Mouse (Mus musculus): Measurements from ENCODE around the gene Dst. TPM values are rescaled to one million over a fixed set of nuclear protein-coding genes. Genes with fewer than 3 reads are reported as not detected.
A peak's percentile ranks its signal among the peaks of the same experiment; 100 is the strongest.

Dst gene
- polyA plus RNA-seq, 1 experiment from 2014 or later, result 37.7 TPM

- Histone ChIP-seq H3K4me2 (no peak overlapping the region), H3K9ac (no peak overlapping the region), H3K27me3 (no peaks in the 10 kb centered on the region), H3K4me1 (replicated peaks) (peaks cover 18% of the 10 kb centered on the region), H3K4me3 (no peak overlapping the region), H3K36me3 (peaks cover 47% of the 10 kb centered on the region), H3K27ac (peak overlapping the region; percentile 58), H3K9me3 (no peaks in the 10 kb centered on the region)
- peak; percentile 53; the same call in 1 of the 2 replicates for ATAC-seq (ENCODE audit: low FRiP score)
- WGBS, result 23% methylated on average over 12 of the region's 12 CpGs
These were observed 275.4 kb downstream of the Dst start for GRCm38 (mm10) chr1:34183250-34183926.

DNA sequence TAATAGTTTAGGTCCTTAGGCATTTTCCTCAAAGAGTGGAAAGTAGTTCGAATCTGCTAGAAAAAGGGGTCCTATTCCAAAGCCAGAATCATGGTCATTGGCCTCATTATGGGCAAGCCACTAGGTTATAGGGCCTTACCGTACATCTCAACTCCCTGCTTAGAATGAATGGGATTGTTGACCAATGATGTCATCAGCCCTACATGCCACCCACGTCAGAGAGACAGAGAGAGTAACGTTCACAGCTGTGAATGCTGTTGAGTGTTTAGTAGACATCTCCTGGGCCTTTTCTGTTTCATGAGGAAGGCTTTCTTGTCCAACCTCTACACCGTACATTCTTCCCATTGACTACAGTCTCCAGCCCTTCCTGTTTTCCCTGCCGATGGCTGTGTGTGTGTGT, 276.2 kb downstream of the Dst start:
- H3K27me3 ChIP-seq, result no peaks in the 10 kb centered on the region

DNA sequence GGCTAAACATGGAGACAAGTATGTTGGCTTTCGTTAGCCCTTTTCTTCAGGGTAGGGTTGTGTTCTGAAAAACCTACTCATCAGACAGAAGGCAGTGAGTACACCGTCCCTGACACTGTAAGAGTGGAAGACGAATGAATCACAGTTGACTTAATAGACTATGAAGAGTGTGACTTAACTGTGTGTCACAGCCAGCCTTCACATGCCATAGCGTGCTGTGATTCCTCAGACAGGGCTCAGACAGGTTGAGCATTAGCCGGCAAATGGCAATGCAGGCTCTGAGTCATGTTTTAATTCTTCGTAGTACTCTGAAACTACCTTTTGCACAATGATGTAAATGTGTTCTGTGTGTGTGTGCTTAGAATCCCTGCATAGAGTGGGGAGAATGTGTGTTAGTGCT, 278.0 kb downstream of the Dst start:
- H3K9ac ChIP-seq, result no peak overlapping the region
- H3K36me3 ChIP-seq, result peaks cover 49% of the 10 kb centered on the region

More for the DNA sequence above, 276.2 kb downstream of the Dst start:
- Histone ChIP-seq H3K9me3 (no peaks in the 10 kb centered on the region), H3K9ac (no peak overlapping the region), H3K4me2 (no peak overlapping the region), H3K4me1 (replicated peaks) (peaks cover 22% of the 10 kb centered on the region), H3K27ac (no peak overlapping the region), H3K4me3 (no peak overlapping the region), H3K36me3 (peaks cover 47% of the 10 kb centered on the region)
- no peak for ATAC-seq (ENCODE audit: low FRiP score)
- 59% methylated on average over 6 of the region's 6 CpGs for WGBS

GRCm38 (mm10) chr1:34187501-34187900, 279.5 kb downstream of the Dst start:
- peaks cover 18% of the 10 kb centered on the region for H3K4me1 ChIP-seq (replicated peaks)
- H3K36me3 ChIP-seq, result peaks cover 57% of the 10 kb centered on the region
- no peak overlapping the region for H3K9ac ChIP-seq
- ATAC-seq (ENCODE audit: low FRiP score), result no peak
- no peak overlapping the region for H3K27ac ChIP-seq
- 83% methylated on average over 5 of the region's 5 CpGs for WGBS
- H3K4me3 ChIP-seq, result no peak overlapping the region
- H3K27me3 ChIP-seq, result no peaks in the 10 kb centered on the region
- H3K9me3 ChIP-seq, result no peaks in the 10 kb centered on the region
- H3K4me2 ChIP-seq, result no peak overlapping the region

More for the DNA sequence above, 278.0 kb downstream of the Dst start:
- peaks cover 22% of the 10 kb centered on the region for H3K4me1 ChIP-seq (replicated peaks)
- no peaks in the 10 kb centered on the region for H3K27me3 ChIP-seq
- WGBS, result 91% methylated on average over 6 of the region's 6 CpGs
- no peaks in the 10 kb centered on the region for H3K9me3 ChIP-seq
- H3K4me2 ChIP-seq, result no peak overlapping the region
- H3K27ac ChIP-seq, result no peak overlapping the region
- no peak overlapping the region for H3K4me3 ChIP-seq
- ATAC-seq (ENCODE audit: low FRiP score), result no peak

GRCm38 (mm10) chr1:34188721-34189236, 280.8 kb downstream of the Dst start:
- WGBS, result 89% methylated on average over 16 of the region's 16 CpGs
- Histone ChIP-seq H3K27me3 (no peaks in the 10 kb centered on the region), H3K27ac (peak overlapping the region; percentile 46; the same call in 1 of the 2 replicates), H3K4me3 (no peak overlapping the region), H3K4me2 (no peak overlapping the region), H3K4me1 (replicated peaks) (peaks cover 6% of the 10 kb centered on the region; the same call in 1 of the 2 replicates), H3K9ac (no peak overlapping the region), H3K9me3 (no peaks in the 10 kb centered on the region), H3K36me3 (peaks cover 69% of the 10 kb centered on the region)
- no peak for ATAC-seq (ENCODE audit: low FRiP score)

DNA sequence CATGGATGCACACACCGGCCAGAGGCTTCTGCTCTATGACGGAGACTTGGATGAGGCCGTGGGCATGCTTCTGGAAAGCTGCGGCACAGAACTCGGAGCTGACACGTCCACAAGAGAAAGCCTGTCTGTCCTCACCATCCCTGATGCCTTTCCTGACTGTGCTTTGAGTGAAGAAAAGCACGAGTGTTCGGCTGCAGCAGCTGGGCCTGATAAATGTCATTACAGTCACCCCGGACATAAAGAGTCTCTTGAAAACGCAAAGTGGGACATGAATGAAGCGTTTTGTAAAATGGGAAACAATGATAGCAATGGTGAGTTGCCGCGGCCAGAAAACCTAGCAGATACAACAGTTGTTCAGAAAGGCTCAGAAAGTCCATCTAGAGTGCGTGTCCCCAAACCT, 281.3 kb downstream of the Dst start:
- Histone ChIP-seq H3K27me3 (no peaks in the 10 kb centered on the region), H3K9me3 (no peaks in the 10 kb centered on the region), H3K36me3 (peaks cover 75% of the 10 kb centered on the region), H3K27ac (no peak overlapping the region), H3K4me1 (replicated peaks) (peaks cover 5% of the 10 kb centered on the region; the same call in 1 of the 2 replicates), H3K9ac (no peak overlapping the region), H3K4me2 (no peak overlapping the region), H3K4me3 (no peak overlapping the region)
- 81% methylated on average over 14 of the region's 14 CpGs for WGBS
- ATAC-seq (ENCODE audit: low FRiP score), result no peak

- Histone ChIP-seq H3K27me3 (no peaks in the 10 kb centered on the region), H3K9ac (no peak overlapping the region), H3K27ac (no peak overlapping the region), H3K4me1 (replicated peaks) (peaks cover 5% of the 10 kb centered on the region; the same call in 1 of the 2 replicates), H3K4me2 (no peak overlapping the region), H3K9me3 (no peaks in the 10 kb centered on the region), H3K4me3 (no peak overlapping the region), H3K36me3 (peaks cover 78% of the 10 kb centered on the region)
- 76% methylated on average over 7 of the region's 7 CpGs for WGBS
- ATAC-seq (ENCODE audit: low FRiP score), result no peak
These were observed 281.9 kb downstream of the Dst start for GRCm38 (mm10) chr1:34189970-34190369.

DNA sequence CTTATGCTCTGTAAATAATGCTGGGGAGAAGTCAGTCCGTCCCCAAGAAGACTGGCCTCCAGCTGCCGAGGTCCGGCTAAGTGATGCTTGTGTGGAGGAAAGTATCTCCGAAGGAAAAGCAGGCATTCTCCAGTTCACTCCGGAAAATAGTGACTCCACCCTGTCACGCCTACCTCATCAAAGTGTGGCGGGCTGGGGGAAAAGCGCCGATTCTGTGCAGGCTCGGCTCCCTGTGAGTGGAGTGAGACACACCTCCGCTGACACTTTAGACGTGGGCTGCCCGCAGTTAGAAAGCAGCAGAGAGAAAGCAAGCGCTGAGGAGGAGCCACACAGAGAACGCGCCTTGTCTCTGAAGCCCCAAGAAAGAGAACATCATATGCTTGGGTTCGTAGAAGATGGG, 284.1 kb downstream of the Dst start:
- Histone ChIP-seq H3K4me1 (replicated peaks) (peaks cover 5% of the 10 kb centered on the region; the same call in 1 of the 2 replicates), H3K9me3 (no peaks in the 10 kb centered on the region), H3K9ac (no peak overlapping the region), H3K36me3 (peaks cover 87% of the 10 kb centered on the region), H3K27me3 (no peaks in the 10 kb centered on the region), H3K4me2 (no peak overlapping the region), H3K27ac (no peak overlapping the region), H3K4me3 (no peak overlapping the region)
- ATAC-seq (ENCODE audit: low FRiP score), result no peak
- WGBS, result 94% methylated on average over 17 of the region's 17 CpGs

- no peak overlapping the region for H3K27ac ChIP-seq
- ATAC-seq (ENCODE audit: low FRiP score), result no peak
- 93% methylated on average over 18 of the region's 18 CpGs for WGBS
These were observed 292.8 kb downstream of the Dst start for GRCm38 (mm10) chr1:34200791-34201190.

DNA sequence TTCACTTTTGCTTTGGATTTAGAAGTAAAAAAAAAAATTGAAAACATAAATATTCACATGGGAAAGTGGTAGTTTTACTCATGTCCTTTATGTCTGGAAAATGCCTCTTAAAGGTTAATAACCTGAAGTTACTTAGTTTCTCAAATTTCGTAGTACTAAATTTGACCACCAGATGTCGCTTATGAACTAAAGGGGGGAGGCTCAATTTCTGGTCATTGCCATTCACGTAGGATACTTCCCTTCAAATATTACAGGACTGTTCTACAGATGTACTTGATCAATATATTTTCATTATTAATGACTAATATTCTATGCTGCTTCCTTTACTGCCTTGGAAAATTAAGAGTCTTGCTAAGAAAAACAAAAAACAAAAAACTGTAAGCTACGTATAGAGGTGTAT, 293.5 kb downstream of the Dst start:
- Histone ChIP-seq H3K4me1 (replicated peaks) (no peaks in the 10 kb centered on the region), H3K4me3 (no peak overlapping the region), H3K9ac (no peak overlapping the region), H3K27ac (no peak overlapping the region), H3K27me3 (no peaks in the 10 kb centered on the region), H3K9me3 (no peaks in the 10 kb centered on the region), H3K36me3 (peaks cover 82% of the 10 kb centered on the region), H3K4me2 (no peak overlapping the region)
- 45% methylated on average over 4 of the region's 4 CpGs for WGBS
- ATAC-seq (ENCODE audit: low FRiP score), result no peak

More at GRCm38 (mm10) chr1:34200791-34201190, 292.8 kb downstream of the Dst start:
- Histone ChIP-seq H3K4me3 (no peak overlapping the region), H3K27me3 (no peaks in the 10 kb centered on the region), H3K4me1 (replicated peaks) (no peaks in the 10 kb centered on the region), H3K4me2 (no peak overlapping the region), H3K9ac (no peak overlapping the region), H3K9me3 (no peaks in the 10 kb centered on the region), H3K36me3 (peaks cover 82% of the 10 kb centered on the region)

- 49% methylated on average over 3 of the region's 3 CpGs for WGBS
- Histone ChIP-seq H3K9me3 (no peaks in the 10 kb centered on the region), H3K36me3 (peaks cover 83% of the 10 kb centered on the region), H3K4me1 (replicated peaks) (no peaks in the 10 kb centered on the region; the same call in 1 of the 2 replicates), H3K27ac (no peak overlapping the region), H3K9ac (no peak overlapping the region), H3K4me2 (no peak overlapping the region), H3K27me3 (no peaks in the 10 kb centered on the region), H3K4me3 (no peak overlapping the region)
- no peak for ATAC-seq (ENCODE audit: low FRiP score)
These were observed 303.7 kb downstream of the Dst start for GRCm38 (mm10) chr1:34211704-34212103.

DNA sequence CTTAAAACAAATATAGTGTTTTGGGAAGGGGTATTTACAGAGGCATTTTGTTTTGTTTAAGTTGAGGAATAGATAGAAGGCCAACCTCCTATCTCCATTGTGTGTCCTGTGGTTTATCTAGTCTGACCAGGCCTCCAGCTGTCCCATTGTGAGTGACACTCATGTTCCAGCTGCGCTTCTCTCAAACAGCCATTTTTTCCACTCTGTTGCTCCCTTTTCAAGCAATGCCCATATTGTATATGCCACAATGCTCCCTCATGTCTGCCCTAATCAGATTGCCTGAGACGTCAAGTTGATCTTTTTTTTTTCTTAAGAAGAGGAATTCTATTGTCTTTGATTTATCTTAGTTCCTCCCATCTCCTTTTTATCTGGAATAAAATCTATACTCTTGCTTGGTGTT, 308.4 kb downstream of the Dst start:
- H3K9ac ChIP-seq, result no peak overlapping the region
- no peaks in the 10 kb centered on the region for H3K27me3 ChIP-seq
- no peak overlapping the region for H3K4me2 ChIP-seq
- H3K27ac ChIP-seq, result no peak overlapping the region
- no peaks in the 10 kb centered on the region; the same call in 1 of the 2 replicates for H3K4me1 ChIP-seq (replicated peaks)
- no peak overlapping the region for H3K4me3 ChIP-seq
- H3K9me3 ChIP-seq, result no peaks in the 10 kb centered on the region
- WGBS, result 17% methylated on average over 2 of the region's 2 CpGs
- ATAC-seq (ENCODE audit: low FRiP score), result no peak
- H3K36me3 ChIP-seq, result peaks cover 71% of the 10 kb centered on the region

- peak; percentile 71; the same call in 1 of the 2 replicates for ATAC-seq (ENCODE audit: low FRiP score)
- Histone ChIP-seq H3K4me3 (no peak overlapping the region), H3K27me3 (no peaks in the 10 kb centered on the region), H3K4me1 (replicated peaks) (no peaks in the 10 kb centered on the region), H3K9ac (no peak overlapping the region), H3K27ac (no peak overlapping the region), H3K36me3 (peaks cover 67% of the 10 kb centered on the region), H3K9me3 (no peaks in the 10 kb centered on the region), H3K4me2 (no peak overlapping the region)
- 40% methylated on average over 6 of the region's 6 CpGs for WGBS
These were observed 310.3 kb downstream of the Dst start for GRCm38 (mm10) chr1:34218323-34218722.
